In the genomic region with DNA sequence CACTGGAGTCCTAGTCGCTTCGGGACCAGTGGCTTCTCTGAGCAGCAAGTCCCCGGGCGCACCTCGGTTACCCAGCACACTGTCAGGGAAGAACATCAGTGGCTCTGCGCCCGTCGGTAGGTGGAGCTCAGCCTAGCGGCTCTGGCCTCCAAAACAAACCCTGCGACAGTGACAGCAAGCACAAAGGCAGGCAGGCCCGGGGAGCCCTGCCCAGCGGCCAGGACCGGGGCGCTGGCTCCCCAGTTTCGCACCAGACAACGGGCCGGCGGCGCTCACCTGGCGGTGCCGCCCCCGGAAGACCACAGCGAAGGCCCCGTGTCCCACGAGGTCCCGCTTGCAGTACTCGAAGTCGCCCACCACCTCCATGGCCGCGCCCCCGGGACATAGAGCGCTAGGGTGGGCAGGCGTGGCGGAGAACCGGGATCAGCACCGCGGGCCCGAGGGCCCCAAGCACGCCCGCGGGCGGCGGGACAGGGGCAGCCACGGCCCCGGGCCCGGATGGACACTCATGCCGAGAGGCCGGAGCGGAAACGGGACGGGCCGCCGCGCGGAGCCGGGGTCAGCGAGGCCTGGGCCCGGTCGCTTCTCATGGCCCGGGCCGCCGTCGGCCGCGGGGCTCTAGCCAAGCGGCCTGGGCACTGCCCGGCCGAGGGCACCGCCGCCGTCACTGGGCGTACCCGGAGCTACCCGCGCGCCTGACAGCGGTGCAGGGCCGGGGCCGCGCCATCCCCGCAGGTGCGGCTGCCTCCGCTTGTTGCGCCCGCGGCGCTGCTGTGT, we compare ENCODE assay signal across 8 mouse cellular contexts. TPM values are rescaled to one million over a fixed set of nuclear protein-coding genes. Genes with fewer than 3 reads are reported as not detected.
DNase-seq lines count a peak whose midpoint lies in the region; ATAC-seq and TF ChIP-seq lines count a peak whose summit lies in the region.

No protein-coding gene starts in this region.

- H3K4me1 ChIP-seq in brown adipose tissue, adult 24 weeks (ENCODE audit: control insufficient read depth, insufficient read depth, insufficient read length, low read length) = no peaks in the 10 kb centered on the region; the same call in 1 of the 2 replicates
- H3K4me1 ChIP-seq in heart, embryonic 13.5 days = peaks cover 5% of the 10 kb centered on the region
- H3K4me1 ChIP-seq in liver, embryonic 11.5 days (replicated peaks; ENCODE audit: control insufficient read depth, insufficient read depth, low read length) = no peaks in the 10 kb centered on the region; the same call in 1 of the 2 replicates

- peak overlapping the region; percentile 96 for H3ac ChIP-seq in myocyte (ENCODE audit: control insufficient read depth, insufficient read length)

- peak overlapping the region; percentile 99 for H3K9ac ChIP-seq in heart, embryonic 13.5 days
- peak overlapping the region; percentile 82 for H3K9ac ChIP-seq in liver, embryonic 11.5 days (ENCODE audit: low read depth, low read length)

- H3K4me3 ChIP-seq in brown adipose tissue, adult 24 weeks (ENCODE audit: insufficient read depth, low read depth, low read length) = peak overlapping the region; percentile 86
- peak overlapping the region; percentile 95 for H3K4me3 ChIP-seq in heart, embryonic 13.5 days
- H3K4me3 ChIP-seq in liver, embryonic 11.5 days (ENCODE audit: low read depth, low read length) = peak overlapping the region; percentile 94
- H3K4me3 ChIP-seq in myocyte = peak overlapping the region; percentile 36

- DNase-seq in kidney, postnatal 10 days = peak; percentile 87
- peak; percentile 85 for DNase-seq in liver, embryonic 11.5 days (ENCODE audit: low spot score)
- peak; percentile 83 to 89 for DNase-seq in spleen, postnatal 4 days (ENCODE audit: low spot score in 2 of 2)

- peak; percentile 79 for ATAC-seq in CD4-positive, CD25-positive, alpha-beta regulatory T cell, adult 4 months
- peak; percentile 91 for ATAC-seq in erythroid progenitor cell, adult 5-6 weeks (replicated peaks; ENCODE audit: low FRiP score, poor library complexity, severe bottlenecking)
- peak; percentile 62; the same call in 1 of the 2 replicates for ATAC-seq in heart, embryonic 13.5 days (ENCODE audit: extremely low read depth, insufficient number of reproducible peaks, low FRiP score, low TSS enrichment)
- peak; percentile 86 for ATAC-seq in liver, embryonic 11.5 days (replicated peaks; ENCODE audit: low FRiP score)

- WGBS in heart, embryonic 13.5 days = under 1% methylated on average over 87 of the region's 87 CpGs
- WGBS in liver, embryonic 11.5 days = under 1% methylated on average over 81 of the region's 87 CpGs

- H3K79me2 ChIP-seq in myocyte (ENCODE audit: control insufficient read depth, insufficient read depth) = peaks cover 14% of the 10 kb centered on the region

- H3K4me2 ChIP-seq in heart, embryonic 13.5 days = peak overlapping the region; percentile 82
- peak overlapping the region; percentile 75 for H3K4me2 ChIP-seq in liver, embryonic 11.5 days
- peak overlapping the region; percentile 86 for H3K4me2 ChIP-seq in myocyte (ENCODE audit: low read depth)

- H3K27ac ChIP-seq in brown adipose tissue, adult 24 weeks (replicated peaks; ENCODE audit: low read depth, low read length) = peak overlapping the region; percentile 64
- H3K27ac ChIP-seq in heart, embryonic 13.5 days (replicated peaks) = peak overlapping the region; percentile 91
- H3K27ac ChIP-seq in liver, embryonic 11.5 days (ENCODE audit: low read depth, low read length) = peak overlapping the region; percentile 86

- no peaks in the 10 kb centered on the region for H3K27me3 ChIP-seq in heart, embryonic 13.5 days (replicated peaks)
- no peaks in the 10 kb centered on the region for H3K27me3 ChIP-seq in liver, embryonic 11.5 days (replicated peaks; ENCODE audit: control insufficient read depth, insufficient read depth, low read length)
- H3K27me3 ChIP-seq in myocyte (ENCODE audit: control insufficient read depth, insufficient read depth, insufficient read length) = no peaks in the 10 kb centered on the region

- peak; percentile 67 for TF ChIP-seq POLR2A in myocyte (IDR thresholded peaks at IDR 0.05; ENCODE audit: insufficient read length, low read depth)

- no peaks in the 10 kb centered on the region for H3K9me3 ChIP-seq in heart, embryonic 13.5 days
- no peaks in the 10 kb centered on the region for H3K9me3 ChIP-seq in liver, embryonic 11.5 days (ENCODE audit: control insufficient read depth, low read length)

- H3K36me3 ChIP-seq in heart, embryonic 13.5 days = peaks cover 19% of the 10 kb centered on the region
- no peaks in the 10 kb centered on the region for H3K36me3 ChIP-seq in liver, embryonic 11.5 days (ENCODE audit: control insufficient read depth, insufficient read depth, low read length)
- no peaks in the 10 kb centered on the region for H3K36me3 ChIP-seq in myocyte (ENCODE audit: control insufficient read depth, insufficient read depth)

TF ChIP-seq in myocyte, 11 proteins besides CTCF, POLR2A, EP300 and RAD21:
- TF ChIP-seq POLR2AphosphoS2 (IDR thresholded peaks at IDR 0.05; ENCODE audit: insufficient read length, low read depth) (peak; percentile 68), MYOD1 (IDR thresholded peaks at IDR 0.05; ENCODE audit: control insufficient read depth in 1 of 3, insufficient read length in 2 of 3, low read depth in 2 of 3) (peak in 1 of 3 experiments; percentile 1), MAX (IDR thresholded peaks at IDR 0.05; ENCODE audit: low read depth) (no peak)
TF ChIP-seq in myocyte: peak in this region for 2.

RNA-seq across cellular contexts. Expression of a gene that starts 0.5 kb away (rescaled TPM):
- 10 to 100 TPM in 1 of 2 experiments, 1 to 10 TPM in 1; 7.7 to 12.1 TPM for polyA plus RNA-seq in CD4-positive, CD25-positive, alpha-beta regulatory T cell, adult 4 months (2017; shearing (Covaris generic))
- polyA plus RNA-seq in brown adipose tissue, adult 24 weeks (2012; ENCODE audit: insufficient read depth, insufficient read length, missing spikeins) = 15.5 and 21.6 TPM in 2 replicates
- 5.4 and 10.5 TPM in 2 replicates for total RNA-seq in erythroid progenitor cell, adult 5-6 weeks (2015; ENCODE audit: low replicate concordance)
- total RNA-seq in erythroid progenitor cell, adult 5-6 weeks (2017; ENCODE audit: low replicate concordance) = 8.2 and 9.2 TPM in 2 replicates
- polyA plus RNA-seq in heart, embryonic 13.5 days (2015; fragmentation: Nextera tagmentation; extraction: Ambion mirVana) = 10.4 and 11.2 TPM in 2 replicates
- 6.9 and 8.4 TPM in 2 replicates for polyA plus RNA-seq in liver, embryonic 11.5 days (2014; fragmentation: Nextera tagmentation; extraction: Ambion mirVana)
- polyA plus RNA-seq in myocyte (2012; fragmentation: generic; extraction: Trizol) = 9.3 TPM

Comparison
In these comparisons a context has a peak if more than half of its experiments do, and no peak if none do; other contexts are left out.
1. Peak in every context shown above with its lines: DNase-seq, ATAC-seq, H3K4me3 ChIP-seq and H3K27ac ChIP-seq.
2. H3K4me3 ChIP-seq: peak in every context shown above with its lines; median percentile 95 in heart, embryonic 13.5 days; 94 in liver, embryonic 11.5 days; 86 in brown adipose tissue, adult 24 weeks; 36 in myocyte.